Mouse (Mus musculus): ENCODE measurements at regions not wholly inside any gene's neighbourhood (a gene's known extent, or its start where the extent isn't known, plus 50 kb on each side); places are given as distances from the start of the nearest gene placed in this dataset.

GRCm38 (mm10) chr1:12025791-12026190 is 611.9 kb downstream of the A830018L16Rik start:
- no peaks in the 10 kb centered on the region; the same call in 1 of the 2 replicates for H3K4me1 ChIP-seq (ENCODE audit: control insufficient read depth, insufficient read depth, low read length)
- H3K4me2 ChIP-seq (ENCODE audit: low read depth, low read length): no peak overlapping the region
- no peak for ATAC-seq
- H3K27ac ChIP-seq (ENCODE audit: low read length): no peak overlapping the region
- H3K9ac ChIP-seq (ENCODE audit: low read depth, low read length): no peak overlapping the region
- H3K4me3 ChIP-seq (ENCODE audit: low read length): no peak overlapping the region
- no peaks in the 10 kb centered on the region for H3K36me3 ChIP-seq (ENCODE audit: control insufficient read depth, insufficient read depth, low read length)
- no peaks in the 10 kb centered on the region for H3K9me3 ChIP-seq (ENCODE audit: control insufficient read depth, low read length)
- no peaks in the 10 kb centered on the region for H3K27me3 ChIP-seq (replicated peaks; ENCODE audit: control insufficient read depth, insufficient read depth, low read length)

- Histone ChIP-seq H3K4me1 (ENCODE audit: control insufficient read depth, insufficient read depth, low read length) (no peaks in the 10 kb centered on the region; the same call in 1 of the 2 replicates), H3K36me3 (ENCODE audit: control insufficient read depth, insufficient read depth, low read length) (no peaks in the 10 kb centered on the region), H3K4me2 (ENCODE audit: low read depth, low read length) (no peak overlapping the region), H3K4me3 (ENCODE audit: low read length) (no peak overlapping the region), H3K9ac (ENCODE audit: low read depth, low read length) (no peak overlapping the region), H3K27ac (ENCODE audit: low read length) (no peak overlapping the region), H3K9me3 (ENCODE audit: control insufficient read depth, low read length) (no peaks in the 10 kb centered on the region), H3K27me3 (replicated peaks; ENCODE audit: control insufficient read depth, insufficient read depth, low read length) (no peaks in the 10 kb centered on the region)
- WGBS: 66% methylated on average over 2 of the region's 2 CpGs
- ATAC-seq: peak; percentile 52
Measured at GRCm38 (mm10) chr1:12027442-12027841, 613.5 kb downstream of the A830018L16Rik start.

- Histone ChIP-seq H3K9me3 (ENCODE audit: control insufficient read depth, low read length) (no peaks in the 10 kb centered on the region), H3K4me1 (ENCODE audit: control insufficient read depth, insufficient read depth, low read length) (no peaks in the 10 kb centered on the region; the same call in 1 of the 2 replicates), H3K4me2 (ENCODE audit: low read depth, low read length) (no peak overlapping the region), H3K27me3 (replicated peaks; ENCODE audit: control insufficient read depth, insufficient read depth, low read length) (no peaks in the 10 kb centered on the region), H3K4me3 (ENCODE audit: low read length) (no peak overlapping the region), H3K36me3 (ENCODE audit: control insufficient read depth, insufficient read depth, low read length) (no peaks in the 10 kb centered on the region), H3K9ac (ENCODE audit: low read depth, low read length) (no peak overlapping the region), H3K27ac (ENCODE audit: low read length) (no peak overlapping the region)
- no peak for ATAC-seq
- WGBS: 76% methylated on average over 4 of the region's 4 CpGs
Measured at GRCm38 (mm10) chr1:12028074-12028473, 614.2 kb downstream of the A830018L16Rik start.

- no peak for ATAC-seq
Measured at GRCm38 (mm10) chr1:12051931-12052482, 638.1 kb downstream of the A830018L16Rik start.

GRCm38 (mm10) chr1:12055865-12056560 is 642.1 kb downstream of the A830018L16Rik start:
- Histone ChIP-seq H3K27ac (ENCODE audit: low read length) (no peak overlapping the region), H3K9ac (ENCODE audit: low read depth, low read length) (no peak overlapping the region), H3K9me3 (ENCODE audit: control insufficient read depth, low read length) (no peaks in the 10 kb centered on the region), H3K27me3 (replicated peaks; ENCODE audit: control insufficient read depth, insufficient read depth, low read length) (no peaks in the 10 kb centered on the region), H3K4me1 (ENCODE audit: control insufficient read depth, insufficient read depth, low read length) (no peaks in the 10 kb centered on the region), H3K4me3 (ENCODE audit: low read length) (no peak overlapping the region), H3K36me3 (ENCODE audit: control insufficient read depth, insufficient read depth, low read length) (no peaks in the 10 kb centered on the region), H3K4me2 (ENCODE audit: low read depth, low read length) (no peak overlapping the region)
- ATAC-seq: no peak
- WGBS: 51% methylated on average over 3 of the region's 3 CpGs

More at GRCm38 (mm10) chr1:12051931-12052482, 638.1 kb downstream of the A830018L16Rik start:
- 70% methylated on average over 8 of the region's 8 CpGs for WGBS
- Histone ChIP-seq H3K4me1 (ENCODE audit: control insufficient read depth, insufficient read depth, low read length) (no peaks in the 10 kb centered on the region), H3K9me3 (ENCODE audit: control insufficient read depth, low read length) (no peaks in the 10 kb centered on the region), H3K27ac (ENCODE audit: low read length) (no peak overlapping the region), H3K36me3 (ENCODE audit: control insufficient read depth, insufficient read depth, low read length) (no peaks in the 10 kb centered on the region), H3K4me3 (ENCODE audit: low read length) (no peak overlapping the region), H3K9ac (ENCODE audit: low read depth, low read length) (no peak overlapping the region), H3K4me2 (ENCODE audit: low read depth, low read length) (no peak overlapping the region), H3K27me3 (replicated peaks; ENCODE audit: control insufficient read depth, insufficient read depth, low read length) (no peaks in the 10 kb centered on the region)

GRCm38 (mm10) chr1:12065016-12065513 is 651.2 kb downstream of the A830018L16Rik start:
- H3K27ac ChIP-seq (ENCODE audit: low read length): no peak overlapping the region
- no peak overlapping the region for H3K9ac ChIP-seq (ENCODE audit: low read depth, low read length)
- no peaks in the 10 kb centered on the region for H3K4me1 ChIP-seq (ENCODE audit: control insufficient read depth, insufficient read depth, low read length)
- no peak overlapping the region for H3K4me3 ChIP-seq (ENCODE audit: low read length)
- 93% methylated on average over 6 of the region's 6 CpGs for WGBS
- ATAC-seq: no peak
- H3K4me2 ChIP-seq (ENCODE audit: low read depth, low read length): no peak overlapping the region
- no peaks in the 10 kb centered on the region for H3K36me3 ChIP-seq (ENCODE audit: control insufficient read depth, insufficient read depth, low read length)
- H3K27me3 ChIP-seq (replicated peaks; ENCODE audit: control insufficient read depth, insufficient read depth, low read length): no peaks in the 10 kb centered on the region
- H3K9me3 ChIP-seq (ENCODE audit: control insufficient read depth, low read length): no peaks in the 10 kb centered on the region

- Histone ChIP-seq H3K9me3 (ENCODE audit: control insufficient read depth, low read length) (no peaks in the 10 kb centered on the region), H3K4me1 (ENCODE audit: control insufficient read depth, insufficient read depth, low read length) (no peaks in the 10 kb centered on the region), H3K4me2 (ENCODE audit: low read depth, low read length) (no peak overlapping the region), H3K4me3 (ENCODE audit: low read length) (no peak overlapping the region), H3K36me3 (ENCODE audit: control insufficient read depth, insufficient read depth, low read length) (no peaks in the 10 kb centered on the region), H3K27me3 (replicated peaks; ENCODE audit: control insufficient read depth, insufficient read depth, low read length) (no peaks in the 10 kb centered on the region), H3K9ac (ENCODE audit: low read depth, low read length) (no peak overlapping the region), H3K27ac (ENCODE audit: low read length) (no peak overlapping the region)
- 52% methylated on average over 1 of the region's 1 CpGs for WGBS
- no peak for ATAC-seq
Measured at GRCm38 (mm10) chr1:12092564-12093504, 678.9 kb downstream of the A830018L16Rik start.

- Histone ChIP-seq H3K4me3 (ENCODE audit: low read length) (no peak overlapping the region), H3K4me1 (ENCODE audit: control insufficient read depth, insufficient read depth, low read length) (no peaks in the 10 kb centered on the region), H3K9me3 (ENCODE audit: control insufficient read depth, low read length) (no peaks in the 10 kb centered on the region), H3K27ac (ENCODE audit: low read length) (no peak overlapping the region), H3K9ac (ENCODE audit: low read depth, low read length) (no peak overlapping the region), H3K27me3 (replicated peaks; ENCODE audit: control insufficient read depth, insufficient read depth, low read length) (no peaks in the 10 kb centered on the region), H3K36me3 (ENCODE audit: control insufficient read depth, insufficient read depth, low read length) (no peaks in the 10 kb centered on the region), H3K4me2 (ENCODE audit: low read depth, low read length) (no peak overlapping the region)
- ATAC-seq: no peak
Measured at GRCm38 (mm10) chr1:12115041-12115828, 701.3 kb downstream of the A830018L16Rik start.

GRCm38 (mm10) chr1:12117083-12117482 is 703.2 kb downstream of the A830018L16Rik start:
- Histone ChIP-seq H3K9me3 (ENCODE audit: control insufficient read depth, low read length) (no peaks in the 10 kb centered on the region), H3K27ac (ENCODE audit: low read length) (no peak overlapping the region), H3K9ac (ENCODE audit: low read depth, low read length) (no peak overlapping the region), H3K4me1 (ENCODE audit: control insufficient read depth, insufficient read depth, low read length) (no peaks in the 10 kb centered on the region), H3K4me2 (ENCODE audit: low read depth, low read length) (no peak overlapping the region), H3K4me3 (ENCODE audit: low read length) (no peak overlapping the region), H3K27me3 (replicated peaks; ENCODE audit: control insufficient read depth, insufficient read depth, low read length) (no peaks in the 10 kb centered on the region), H3K36me3 (ENCODE audit: control insufficient read depth, insufficient read depth, low read length) (no peaks in the 10 kb centered on the region)
- ATAC-seq: no peak
- WGBS: 67% methylated on average over 4 of the region's 4 CpGs

All from intestine, embryonic 16.5 days (tissue).